Mouse (Mus musculus): ENCODE measurements at regions not wholly inside any gene's neighbourhood (a gene's known extent, or its start where the extent isn't known, plus 50 kb on each side); places are given as distances from the start of the nearest gene placed in this dataset.
"Not testable (repeated sequence)": the region's sequence is repeated elsewhere in the genome, so short reads cannot be mapped to it uniquely, and the experiment has no call there.

DNA sequence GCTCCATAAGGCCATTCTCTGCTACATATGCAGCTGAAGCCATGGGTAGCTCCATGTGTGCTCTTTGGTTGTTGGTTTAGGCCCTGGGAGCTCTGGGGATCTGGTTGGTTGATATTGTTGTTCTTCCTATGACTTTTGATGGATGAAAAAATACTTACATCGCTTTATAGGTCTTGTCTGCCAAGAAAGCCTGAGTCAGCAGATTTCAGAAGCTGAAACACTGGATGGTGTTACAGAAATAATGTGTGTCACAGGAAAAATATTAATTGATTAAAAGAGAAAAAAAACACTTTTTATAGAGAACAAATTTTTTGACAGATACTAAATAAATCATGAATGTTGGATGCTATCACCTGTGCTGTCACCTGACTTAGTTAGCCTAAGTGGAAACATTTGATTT lies 52.4 kb upstream of the Plxna2 start:
- no peak for DNase-seq (ENCODE audit: low spot score in 2 of 2)

DNA sequence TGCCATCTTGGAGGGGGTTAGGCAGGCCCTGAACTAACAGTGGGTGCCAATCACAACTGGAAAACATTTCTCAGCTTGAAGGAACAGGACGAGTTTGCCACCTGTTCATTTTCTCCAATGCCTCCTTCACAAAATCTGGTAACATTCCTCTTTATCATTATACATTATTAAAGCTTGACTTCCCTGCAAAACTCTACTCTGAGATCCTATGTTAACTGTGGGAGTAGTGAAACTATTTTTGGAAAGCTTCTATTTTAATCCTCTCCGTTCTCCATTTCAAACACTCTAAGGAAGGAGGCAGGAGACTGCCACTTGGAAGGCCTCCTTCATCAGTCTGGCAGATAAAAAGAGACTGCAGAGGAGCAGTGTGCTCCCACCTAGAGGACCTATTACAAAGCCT lies 54.1 kb upstream of the Plxna2 start:
- peak in 1 of 2 experiments; percentile 34 for DNase-seq (ENCODE audit: low spot score in 2 of 2)

DNA sequence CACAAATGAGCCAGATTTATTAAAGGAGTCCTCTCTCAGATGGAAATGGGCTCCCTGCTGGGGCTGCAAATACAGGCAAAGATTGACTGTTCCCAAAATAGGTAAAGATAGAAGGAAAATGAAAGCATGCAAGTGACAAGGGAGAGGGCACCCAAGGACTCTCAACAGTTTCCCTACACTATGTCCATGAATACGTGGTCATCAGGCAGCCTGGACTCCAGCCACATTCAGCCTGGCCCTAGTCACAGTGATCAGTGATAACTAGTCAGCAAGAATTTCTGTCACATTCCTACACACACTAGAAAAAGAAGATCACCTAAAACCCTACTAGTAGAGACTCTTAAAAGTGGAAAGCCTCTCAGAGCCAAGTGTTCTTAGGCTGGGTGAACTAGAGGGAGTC lies 56.9 kb upstream of the Plxna2 start:
- no peak for DNase-seq (ENCODE audit: low spot score in 2 of 2)

DNA sequence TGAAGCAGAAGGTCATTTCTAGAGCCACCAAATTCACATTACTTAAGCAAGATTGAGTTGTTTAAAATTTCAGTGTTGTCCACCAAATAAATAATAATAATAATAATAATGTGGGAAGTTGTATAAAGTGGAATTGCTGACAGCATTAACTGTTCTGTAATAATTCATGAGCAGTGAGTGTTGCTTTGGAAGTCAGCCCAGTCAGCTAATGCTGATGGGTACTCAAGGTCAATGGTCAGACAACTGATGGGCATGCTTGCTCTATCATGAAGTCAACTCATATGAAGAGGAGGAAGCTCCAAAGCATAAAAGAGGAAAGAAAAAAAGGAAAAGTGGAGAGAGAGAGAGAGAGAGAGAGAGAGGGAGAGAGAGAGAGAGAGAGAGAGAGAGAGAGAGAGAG lies 69.4 kb upstream of the Plxna2 start:
- DNase-seq (ENCODE audit: low spot score in 2 of 2): no peak

DNA sequence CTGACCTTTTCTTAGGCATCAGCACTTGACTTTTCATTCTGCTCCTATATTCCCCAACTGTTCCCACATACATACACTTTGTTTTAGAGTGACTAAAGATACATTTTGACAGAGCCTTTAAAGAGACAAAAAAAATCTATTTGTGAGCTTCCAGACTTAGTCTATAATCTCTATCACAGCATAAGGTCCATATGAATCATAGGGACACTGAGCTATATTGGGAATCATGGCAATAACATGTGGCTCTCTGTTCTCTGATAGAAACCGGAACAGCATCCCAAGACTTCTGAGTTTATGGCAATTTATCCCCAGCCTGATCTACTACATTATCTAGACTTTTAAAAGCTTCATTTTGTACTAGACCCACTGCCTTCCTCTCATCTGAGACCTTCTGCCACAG lies 69.8 kb upstream of the Plxna2 start:
- DNase-seq (ENCODE audit: low spot score in 2 of 2): no peak

DNA sequence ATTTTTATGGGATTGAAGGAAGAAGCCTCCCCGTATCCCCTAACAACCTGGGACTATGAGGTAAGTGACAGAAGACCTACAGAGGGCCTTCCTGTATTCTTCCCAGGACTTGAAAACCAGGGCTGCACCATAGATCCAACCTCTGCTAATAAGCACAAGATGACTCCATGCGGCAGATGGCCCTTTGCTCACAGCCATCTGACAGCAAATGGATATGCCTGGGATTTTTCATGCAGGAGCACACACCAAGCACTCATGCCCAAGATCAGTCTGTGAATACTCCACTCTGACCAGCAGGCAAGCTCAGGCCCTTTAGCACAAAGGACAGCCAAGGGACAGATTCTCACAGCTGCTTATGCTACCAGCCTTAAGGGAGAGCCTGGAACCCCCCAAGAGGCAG lies 77.1 kb upstream of the Plxna2 start:
- DNase-seq (ENCODE audit: low spot score in 2 of 2): no peak

DNA sequence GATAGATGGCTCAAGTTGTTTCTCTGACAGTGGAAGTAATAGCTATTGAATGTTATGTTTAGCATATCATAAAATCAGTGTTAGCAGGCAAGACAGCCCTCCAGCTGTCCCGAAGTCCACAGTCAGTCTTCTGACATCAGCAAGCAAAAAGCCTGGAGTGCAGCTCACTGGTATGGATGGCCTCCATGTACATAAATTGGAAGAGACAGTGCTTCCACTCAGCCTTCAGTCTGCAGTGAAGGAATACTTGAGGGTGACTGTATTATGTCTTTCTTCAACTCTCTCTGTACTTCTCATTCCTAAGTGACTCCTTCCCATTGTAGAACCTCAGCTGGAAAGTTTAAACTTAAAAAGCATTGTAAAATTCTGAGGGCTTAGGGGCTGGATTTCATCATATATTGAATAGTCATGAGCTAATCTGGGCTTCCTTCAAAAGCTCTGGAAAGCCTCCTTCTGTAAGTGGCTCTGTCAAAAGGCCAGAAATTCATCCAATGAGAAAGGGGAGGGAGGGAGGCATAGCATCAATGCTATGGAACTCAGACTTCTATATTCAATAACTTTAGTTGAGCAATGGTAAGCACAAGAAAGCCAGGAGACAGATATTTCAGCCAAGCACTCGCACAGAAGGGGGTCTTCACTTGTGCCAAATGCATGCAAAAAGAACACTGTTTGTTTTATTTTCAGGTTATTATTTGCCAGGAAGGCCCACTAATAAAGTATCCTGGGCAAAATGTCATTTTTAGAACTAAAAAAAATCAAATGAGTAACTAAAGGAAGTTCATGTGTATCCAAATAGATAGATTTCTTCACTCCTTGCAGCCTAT lies 90.5 kb upstream of the Plxna2 start:
- no peak for DNase-seq (ENCODE audit: low spot score in 2 of 2)

DNA sequence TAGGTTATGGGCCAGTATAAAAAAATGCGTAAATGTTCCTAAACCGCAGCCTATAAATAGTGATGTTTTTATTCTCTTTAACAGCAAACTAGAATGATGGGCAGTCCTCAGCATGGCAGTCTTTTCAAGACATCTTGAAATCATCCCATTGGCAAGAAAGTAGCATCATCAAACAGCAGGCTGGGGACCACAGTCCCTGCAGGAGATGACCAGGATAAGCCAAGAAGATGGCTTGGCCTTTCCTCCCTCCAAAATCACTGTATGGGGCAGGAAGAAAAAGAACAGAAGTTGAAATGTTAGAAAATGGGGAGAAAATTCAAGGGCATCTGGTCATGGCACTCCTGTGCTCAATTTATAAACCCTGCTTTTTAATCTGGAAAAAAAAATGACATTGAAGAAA lies 93.0 kb upstream of the Plxna2 start:
- DNase-seq (ENCODE audit: low spot score in 2 of 2): no peak

DNA sequence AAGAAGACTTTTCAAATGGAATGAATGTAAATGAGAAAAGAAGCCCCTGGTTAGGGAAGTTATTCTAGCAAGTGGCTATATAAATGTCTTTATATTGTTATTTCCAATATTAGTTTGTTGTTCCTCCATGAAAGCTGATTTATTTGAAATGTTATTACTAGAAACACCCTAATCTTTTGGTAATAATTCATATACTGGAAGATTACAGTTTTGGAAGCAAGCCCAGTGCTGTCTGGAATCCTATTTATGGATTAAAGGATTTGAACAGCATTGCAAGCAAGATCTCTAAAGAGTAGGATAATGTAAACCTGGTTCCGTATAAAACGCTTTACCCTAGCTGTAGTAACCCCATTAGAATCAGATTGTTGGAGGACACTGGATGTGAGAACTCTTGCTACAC lies 96.8 kb upstream of the Plxna2 start:
- DNase-seq (ENCODE audit: low spot score in 2 of 2): no peak

DNA sequence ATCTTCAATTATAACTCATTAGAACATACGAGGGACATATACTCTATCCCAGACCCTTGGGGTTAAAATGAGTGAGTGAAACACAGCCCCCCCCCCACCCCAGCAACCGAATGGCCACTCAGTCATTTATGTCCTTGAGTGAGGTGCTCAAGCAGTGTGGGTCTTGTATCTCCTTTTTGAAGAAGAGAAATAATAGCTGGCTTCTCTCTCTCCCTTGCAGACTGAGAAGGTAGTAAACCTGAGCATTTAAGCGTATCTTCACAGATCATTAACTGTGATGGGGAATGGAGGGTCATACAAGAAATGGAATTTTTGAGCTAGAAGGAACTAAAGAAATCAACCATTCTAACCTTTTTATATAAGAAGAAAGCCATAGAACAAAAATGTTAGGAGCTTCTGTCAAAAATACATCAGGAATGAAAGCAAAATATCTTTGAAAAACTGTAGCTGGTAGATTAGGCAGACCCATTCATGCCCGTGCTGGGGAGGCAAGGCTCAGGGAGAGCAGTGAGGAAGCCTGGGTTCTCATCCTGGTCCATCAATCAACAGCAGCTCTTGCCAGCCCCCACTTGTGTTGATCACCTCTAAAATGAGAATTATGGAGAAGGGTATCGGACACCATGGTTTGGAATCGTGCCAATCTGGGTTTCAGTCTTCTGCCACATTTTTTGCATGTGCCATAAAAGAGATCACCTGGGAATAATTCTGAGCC lies 98.4 kb upstream of the Plxna2 start:
- no peak for DNase-seq (ENCODE audit: low spot score in 2 of 2)

DNA sequence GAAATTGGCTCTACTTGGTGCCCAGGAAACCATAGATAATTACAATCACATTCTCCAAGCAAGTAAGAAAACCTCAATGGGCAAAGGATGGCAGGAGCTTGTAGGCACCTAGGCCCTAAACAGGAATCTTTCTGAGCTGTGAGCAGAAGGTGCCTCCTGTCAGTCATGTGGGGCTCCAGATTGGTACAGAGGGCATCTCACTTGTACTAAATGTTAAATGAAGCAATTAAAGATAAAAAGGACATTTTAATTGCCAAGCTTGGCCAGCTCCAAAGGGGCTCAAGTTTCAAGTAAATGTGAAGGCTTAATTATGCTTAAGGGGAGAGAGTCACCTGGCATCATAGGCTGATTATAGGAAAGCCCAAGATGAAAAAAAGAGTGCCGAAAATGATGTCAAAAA lies 101.9 kb upstream of the Plxna2 start:
- no peak for DNase-seq (ENCODE audit: low spot score in 2 of 2)

DNA sequence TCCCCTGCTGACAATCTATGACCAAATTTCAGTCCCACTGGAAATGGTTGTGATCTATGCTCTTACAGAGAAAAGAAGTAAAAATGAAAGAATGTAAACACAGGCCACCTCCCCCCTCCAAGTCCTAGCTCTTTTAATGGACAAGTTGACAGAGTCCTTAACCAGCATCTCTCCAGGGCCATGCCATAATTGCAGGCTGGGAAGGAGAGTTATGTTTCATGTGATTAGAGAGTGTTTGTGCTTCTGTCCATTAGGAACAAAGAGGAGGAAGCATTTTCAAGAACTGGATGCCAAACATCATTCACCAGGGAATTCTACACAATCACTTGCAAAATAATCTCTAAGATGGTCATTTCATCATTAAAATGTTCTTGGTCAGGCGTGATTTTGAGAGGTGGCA lies 109.7 kb upstream of the Plxna2 start:
- DNase-seq (ENCODE audit: low spot score in 2 of 2): no peak

DNA sequence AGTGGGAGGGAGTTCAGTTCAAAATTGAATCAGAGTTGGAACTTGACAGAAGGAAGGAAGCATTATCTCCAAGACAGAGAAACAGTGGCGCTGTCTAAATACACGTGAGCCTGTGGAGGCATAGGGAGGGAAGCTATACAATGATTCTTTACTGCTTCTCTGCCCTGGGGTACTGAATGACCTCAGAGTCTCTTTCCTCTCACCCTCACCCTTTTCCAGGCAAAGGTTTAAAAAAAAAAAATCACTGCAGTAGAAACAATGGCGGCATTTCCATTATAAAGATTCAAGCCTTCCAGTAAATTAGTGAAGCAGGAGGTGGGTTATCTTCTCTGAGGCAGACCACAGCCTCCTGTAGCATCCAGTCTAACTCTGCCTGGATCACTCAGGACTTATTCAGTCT lies 112.2 kb upstream of the Plxna2 start:
- DNase-seq (ENCODE audit: low spot score in 2 of 2): no peak

DNA sequence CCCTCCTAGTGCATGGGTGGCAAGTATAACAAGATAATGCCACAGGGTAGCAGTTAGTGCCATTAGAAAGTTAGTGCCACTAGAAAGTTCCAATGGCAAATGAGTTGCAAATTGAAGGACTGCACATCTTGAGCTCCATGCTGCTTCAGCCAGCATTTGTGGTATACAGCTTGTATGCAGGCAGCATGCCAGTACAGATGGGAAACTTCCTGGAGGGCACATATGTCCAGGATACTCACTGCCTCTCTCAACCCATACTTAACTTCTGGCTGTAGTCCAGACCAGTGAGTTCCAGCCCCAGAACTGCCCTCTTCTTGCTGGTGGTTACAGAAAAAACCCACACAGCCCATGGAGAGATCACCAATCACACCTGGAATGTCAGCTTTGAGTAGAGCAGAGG lies 113.8 kb upstream of the Plxna2 start:
- DNase-seq (ENCODE audit: low spot score in 2 of 2): no peak

DNA sequence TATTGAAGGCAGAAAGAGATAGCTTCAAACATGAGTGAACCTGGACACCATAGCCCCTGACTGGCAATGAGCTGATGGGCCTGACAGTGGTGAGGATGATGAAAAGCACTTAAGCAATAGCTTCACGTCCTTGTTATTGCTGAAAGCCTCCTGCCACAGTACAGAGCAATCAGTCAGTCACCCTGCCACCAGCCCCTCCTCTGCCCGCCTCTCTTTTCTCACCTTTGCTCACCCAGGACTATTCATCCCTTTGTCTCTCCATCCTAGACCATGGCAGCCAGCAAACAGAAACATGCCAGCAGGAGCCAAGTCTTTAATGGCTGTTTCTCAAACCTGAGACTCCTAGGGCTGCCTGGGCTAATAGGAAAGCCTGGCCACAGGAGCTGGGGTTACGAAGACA lies 114.5 kb upstream of the Plxna2 start:
- DNase-seq (ENCODE audit: low spot score in 2 of 2): no peak

DNA sequence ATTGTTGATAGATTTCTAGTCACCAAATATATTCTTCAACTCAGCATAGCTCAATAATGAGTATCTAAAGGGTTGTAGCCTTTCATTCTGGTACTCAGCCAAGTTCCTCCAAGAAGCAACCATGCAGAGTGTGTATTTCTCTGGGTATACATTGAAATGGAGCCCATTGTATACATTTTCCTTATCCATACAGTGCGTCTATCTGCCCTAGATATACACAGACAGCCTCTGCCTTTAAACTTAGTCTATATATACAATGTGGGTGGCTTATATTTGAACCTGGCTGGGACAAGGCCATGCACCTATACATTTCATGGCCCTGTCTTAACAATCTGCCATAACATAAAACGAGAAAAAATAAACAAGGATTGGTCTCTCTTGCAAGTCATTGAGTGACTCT lies 121.6 kb upstream of the Plxna2 start:
- no peak for DNase-seq (ENCODE audit: low spot score in 2 of 2)

DNA sequence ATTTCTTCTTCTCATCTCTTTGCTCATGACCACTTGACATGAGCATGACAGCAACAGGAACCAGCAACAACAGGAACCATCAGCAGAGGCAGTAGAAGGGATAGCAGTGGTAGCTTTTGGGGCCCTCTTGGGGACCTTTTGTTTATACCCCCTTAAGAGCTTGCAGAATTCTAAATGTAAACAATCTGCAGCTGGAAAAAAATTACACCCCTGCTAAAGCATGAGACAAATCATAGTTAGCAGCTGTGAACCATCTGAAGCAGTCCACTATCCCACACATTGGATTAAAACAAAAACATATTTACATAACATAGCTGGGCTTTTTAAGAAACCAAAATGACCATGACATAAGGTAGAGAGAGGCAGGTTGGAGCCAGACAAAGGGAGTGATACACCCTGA lies 126.9 kb upstream of the Plxna2 start:
- no peak for DNase-seq (ENCODE audit: low spot score in 2 of 2)

DNA sequence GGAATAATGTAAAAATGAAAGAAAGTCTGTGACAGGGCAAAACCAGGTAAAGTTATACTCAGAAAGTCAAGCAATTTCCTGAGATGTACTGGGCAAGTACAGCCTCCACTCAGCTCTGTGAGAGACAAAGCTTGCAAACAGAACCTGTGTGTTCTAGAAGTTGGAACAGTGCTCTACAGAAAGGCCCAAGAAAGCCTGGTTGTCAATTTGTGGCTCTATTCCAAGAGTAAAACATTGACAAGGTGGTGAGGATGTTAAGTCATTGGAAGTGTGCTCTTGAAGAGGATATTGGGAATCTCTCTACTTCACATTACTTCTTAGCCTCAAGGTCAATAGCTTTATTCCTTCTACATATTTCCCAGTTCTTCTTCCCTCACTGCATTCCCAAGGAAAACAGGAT lies 129.9 kb upstream of the Plxna2 start:
- no peak for DNase-seq (ENCODE audit: low spot score in 2 of 2)

DNA sequence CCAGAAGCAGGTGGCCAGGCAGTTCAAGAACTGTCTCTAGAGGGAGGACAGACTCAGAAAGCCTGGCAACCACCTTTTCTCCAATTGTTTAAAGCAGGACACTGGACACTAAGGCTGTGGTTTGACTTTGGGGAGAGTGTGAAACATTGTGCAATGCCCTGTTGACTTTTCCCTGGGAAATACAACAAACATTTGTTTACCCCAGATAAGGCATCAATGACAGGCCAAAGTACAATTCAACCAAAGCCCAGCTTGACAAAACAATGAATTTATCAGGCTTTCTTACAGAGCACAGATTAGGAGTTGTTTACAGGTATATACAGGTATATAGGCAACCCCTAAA lies 135.3 kb upstream of the Plxna2 start:
- DNase-seq (ENCODE audit: low spot score in 2 of 2): no peak

DNA sequence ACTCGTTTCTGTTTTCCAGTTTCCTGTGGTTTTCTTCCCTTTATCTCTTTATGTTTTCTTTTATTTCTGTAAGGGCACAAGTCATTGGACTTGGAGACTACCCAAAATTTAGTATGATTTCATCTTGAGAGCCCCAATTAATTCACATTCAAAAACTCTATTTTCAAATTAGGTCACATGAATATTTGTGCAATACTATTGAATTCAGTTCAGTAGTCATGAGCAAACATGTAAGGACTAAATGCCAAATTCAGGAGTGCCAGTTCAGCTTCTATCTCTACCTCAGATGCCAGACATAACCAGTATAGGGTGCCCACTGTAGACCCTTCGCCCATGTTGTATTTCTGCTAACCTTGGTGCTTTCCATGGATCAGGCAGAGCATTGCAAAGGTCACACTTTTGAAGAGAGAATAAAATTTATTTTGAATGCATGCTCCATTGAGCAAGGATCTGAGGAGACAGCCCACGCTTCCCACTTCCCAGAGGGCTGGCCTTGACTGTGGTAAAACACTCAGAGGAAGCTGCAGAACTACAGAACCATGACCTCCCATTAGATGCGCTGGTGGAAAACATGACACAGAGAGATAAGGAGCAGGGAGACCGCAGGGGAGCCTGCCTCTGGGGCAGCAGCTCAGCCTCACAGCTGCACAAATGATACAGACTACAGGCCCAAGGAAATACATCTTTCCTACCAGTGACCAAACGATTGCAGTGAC lies 135.9 kb upstream of the Plxna2 start:
- no peak for DNase-seq (ENCODE audit: low spot score in 2 of 2)

DNA sequence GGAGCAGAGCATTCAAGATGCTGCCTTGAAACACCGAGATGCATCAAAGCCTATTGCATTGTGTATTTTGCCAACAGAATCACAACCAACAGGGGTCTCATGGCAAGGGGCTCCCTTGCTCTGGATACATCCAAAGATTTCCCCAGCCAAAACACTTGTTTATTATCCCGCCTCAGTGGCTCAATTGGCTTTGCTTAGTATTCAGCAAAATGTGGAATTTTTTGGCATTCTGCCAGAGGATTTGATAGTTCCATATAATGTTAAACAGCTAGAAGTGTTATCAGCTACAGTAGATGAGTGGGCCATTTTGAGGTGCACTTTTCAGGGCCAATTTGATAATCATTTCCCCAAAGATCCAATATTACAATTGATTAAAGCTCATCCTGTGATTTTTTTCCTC lies 146.7 kb upstream of the Plxna2 start:
- DNase-seq (ENCODE audit: low spot score in 2 of 2): not testable (repeated sequence)

DNA sequence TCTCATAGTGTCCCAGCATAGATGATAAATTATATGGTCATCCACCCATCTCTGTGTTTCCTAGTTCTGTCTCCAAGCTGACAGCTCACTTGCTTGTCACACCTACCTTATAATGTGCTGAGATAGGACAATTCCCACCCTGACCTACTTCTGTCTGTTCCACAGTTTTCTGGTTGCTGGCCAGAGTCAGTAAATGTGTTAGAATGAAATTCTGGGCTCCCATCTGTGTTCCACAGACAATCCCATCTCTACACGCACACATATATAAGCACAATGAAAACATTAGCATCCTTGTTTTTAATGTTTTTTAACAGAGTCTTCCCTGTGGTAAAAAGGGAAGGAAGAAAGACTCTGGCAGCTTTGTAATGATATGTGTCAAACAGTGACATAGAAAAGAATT lies 165.5 kb upstream of the Plxna2 start:
- DNase-seq (ENCODE audit: low spot score in 2 of 2): peak in 1 of 2 experiments; percentile 9

DNA sequence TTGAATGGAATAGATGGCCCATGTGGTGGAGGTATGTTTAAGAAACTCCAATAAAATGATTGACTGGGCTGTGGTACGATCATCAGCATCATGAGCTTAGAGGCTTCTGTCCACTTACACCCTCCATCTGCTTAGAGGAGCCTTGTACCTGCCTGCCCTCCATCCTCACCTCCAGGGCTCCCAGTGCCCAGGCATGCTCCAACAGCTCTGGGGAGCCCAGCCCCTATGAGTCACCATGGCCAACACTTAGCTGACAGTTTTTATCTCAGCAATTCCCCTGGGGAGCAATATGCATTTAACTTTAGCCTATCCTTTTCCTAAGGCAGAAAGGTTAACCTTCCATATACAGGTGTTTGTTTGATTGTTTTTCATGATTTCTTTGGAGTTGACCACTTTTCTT lies 174.3 kb upstream of the Plxna2 start:
- DNase-seq (ENCODE audit: low spot score in 2 of 2): no peak

Data from left cerebral cortex, adult 8-10 months (tissue).